Mouse (Mus musculus): ENCODE results near the gene Adipor2.

Adipor2 gene

DNA sequence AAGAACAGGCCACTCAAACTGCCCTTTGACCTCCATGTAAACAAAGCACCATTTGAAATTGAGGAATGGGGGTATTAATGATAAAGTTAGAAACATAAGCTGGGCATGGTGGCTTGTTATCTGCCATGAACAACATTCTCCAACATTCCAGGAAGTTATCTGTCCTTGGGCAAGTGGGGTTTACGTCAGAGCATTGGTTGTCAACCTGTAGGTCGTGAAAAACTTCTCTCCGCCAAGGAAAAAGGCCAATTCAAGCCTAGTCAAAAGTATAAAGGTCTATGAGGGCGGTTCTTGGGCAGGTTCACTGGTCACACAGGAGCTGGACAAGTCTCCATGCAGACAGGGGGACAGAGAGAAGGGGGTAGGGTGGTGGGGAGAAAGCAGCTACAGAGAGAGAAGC is 3.5 kb upstream of the Adipor2 start:
- DNase-seq (ENCODE audit: low read depth in 1 of 2, low spot score in 2 of 2) = no peak

DNA sequence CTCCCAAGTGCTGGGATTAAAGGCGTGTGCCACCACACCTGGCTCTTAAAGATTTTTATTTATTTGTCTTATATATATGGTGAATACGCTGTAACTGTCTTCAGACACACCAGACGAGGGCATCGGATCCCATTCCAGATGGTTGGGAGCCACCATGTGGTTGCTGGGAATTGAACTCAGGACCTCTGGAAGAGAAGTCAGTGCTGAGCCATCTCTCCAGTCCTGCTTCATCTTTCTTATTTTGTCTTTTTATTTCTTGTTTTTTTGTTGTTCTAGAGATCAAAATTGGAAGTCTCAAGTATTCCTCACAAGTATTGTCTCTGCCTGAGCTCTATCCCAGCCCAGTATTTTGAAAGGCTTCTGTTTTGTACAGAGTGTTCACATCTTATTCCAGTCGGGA is 2.9 kb upstream of the Adipor2 start:
- DNase-seq (ENCODE audit: low read depth in 1 of 2, low spot score in 2 of 2) = no peak

DNA sequence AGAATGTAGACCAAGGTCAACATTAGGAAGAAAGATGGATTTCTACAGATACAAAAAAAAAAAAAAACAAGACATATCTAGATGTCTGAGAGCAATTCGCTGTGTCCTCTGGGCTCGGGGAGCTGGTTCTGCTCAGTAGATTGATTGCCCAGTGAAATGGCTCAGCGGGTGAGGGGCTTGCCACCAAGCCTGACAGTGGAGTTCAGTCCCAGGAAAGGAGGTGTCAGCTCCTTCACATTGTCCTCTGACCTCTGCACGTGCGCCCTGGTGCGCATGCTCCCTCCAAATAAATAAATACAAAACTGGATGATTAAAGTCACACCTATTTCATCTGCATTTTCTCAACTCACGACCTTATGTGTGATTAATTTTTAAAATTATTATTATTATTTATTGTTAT is 1.9 kb upstream of the Adipor2 start:
- DNase-seq (ENCODE audit: low read depth in 1 of 2, low spot score in 2 of 2) = no peak

DNA sequence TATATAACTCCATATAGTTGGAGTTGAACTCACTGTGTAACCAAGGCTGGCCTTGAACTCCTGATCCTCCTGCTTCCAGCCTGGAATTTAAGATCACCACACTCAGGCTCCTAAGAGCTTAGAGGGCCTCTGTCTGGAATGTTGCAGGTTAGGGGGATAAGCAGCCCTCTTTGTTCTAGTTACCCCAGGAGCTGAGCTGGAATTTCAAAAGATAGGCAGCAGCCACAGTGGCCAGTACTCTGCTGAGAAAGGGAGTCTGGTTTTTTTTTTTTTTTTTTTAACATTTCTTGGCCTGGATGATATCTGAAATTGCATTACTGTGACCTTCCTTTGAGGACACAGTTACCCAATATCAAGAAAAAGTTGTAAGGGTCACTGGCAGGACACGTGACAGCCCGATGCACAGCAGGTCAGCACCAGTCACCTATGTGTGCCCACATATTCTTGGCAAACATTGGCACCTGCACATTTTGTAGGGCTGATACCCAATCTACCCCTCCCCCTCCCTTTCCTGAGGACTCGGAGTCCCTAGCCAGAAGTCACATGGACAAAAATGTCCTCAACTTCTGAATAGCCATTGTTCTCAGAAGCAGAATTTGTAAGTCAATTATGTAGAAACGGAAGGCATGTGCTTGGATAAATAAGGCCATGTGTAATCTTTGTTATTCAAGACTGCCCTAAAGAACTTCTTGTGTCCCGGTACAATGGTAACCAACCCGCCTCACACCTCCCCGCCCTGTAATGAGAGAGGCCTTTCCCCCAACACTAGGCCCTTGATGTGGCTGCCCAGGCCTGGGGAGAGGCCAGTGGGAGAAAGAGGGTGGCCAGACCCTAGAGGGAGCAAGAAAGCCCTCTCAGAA is 1.1 kb upstream of the Adipor2 start:
- no peak for DNase-seq (ENCODE audit: low read depth in 1 of 2, low spot score in 2 of 2)

DNA sequence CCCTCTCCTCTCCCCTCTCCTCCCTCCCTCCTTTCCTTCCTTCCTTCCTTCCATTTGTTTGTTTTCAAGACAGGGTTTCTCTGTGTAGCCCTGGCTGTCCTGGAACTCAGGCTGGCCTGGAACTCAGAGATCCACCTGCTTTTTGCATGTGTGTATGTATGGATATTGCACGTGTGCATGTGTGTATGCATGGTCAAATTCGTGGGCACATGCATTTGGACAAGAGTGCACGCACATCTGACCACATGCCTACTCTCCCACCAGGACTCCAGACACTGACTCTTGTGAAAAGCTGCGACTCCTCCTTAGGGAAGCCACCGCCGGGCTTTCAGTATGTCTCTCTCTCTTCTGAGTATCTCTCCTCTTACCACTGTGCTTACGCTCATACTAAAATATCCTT is 317 bp upstream of the Adipor2 start:
- DNase-seq (ENCODE audit: low read depth in 1 of 2, low spot score in 2 of 2) = no peak

DNA sequence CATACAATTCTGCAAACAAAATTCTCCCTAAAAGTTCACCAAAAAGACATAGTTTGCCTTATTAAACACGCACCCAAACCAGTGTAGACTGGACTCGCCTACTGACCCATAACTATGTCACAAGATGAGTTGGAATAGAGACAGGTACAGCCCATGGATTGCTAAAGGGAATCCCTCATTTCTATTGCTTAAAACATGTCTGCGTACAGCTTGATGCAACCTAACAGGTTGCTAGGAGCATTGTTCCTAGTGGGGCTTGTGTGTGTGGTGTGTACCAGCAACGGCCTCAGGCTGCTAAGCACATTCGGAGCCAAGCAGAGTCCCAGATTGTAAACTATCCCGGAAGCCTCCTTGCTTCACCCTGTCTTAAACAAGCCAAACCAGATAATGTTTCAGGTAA is 861 bp downstream of the Adipor2 start:
- DNase-seq (ENCODE audit: low read depth in 1 of 2, low spot score in 2 of 2) = no peak

DNA sequence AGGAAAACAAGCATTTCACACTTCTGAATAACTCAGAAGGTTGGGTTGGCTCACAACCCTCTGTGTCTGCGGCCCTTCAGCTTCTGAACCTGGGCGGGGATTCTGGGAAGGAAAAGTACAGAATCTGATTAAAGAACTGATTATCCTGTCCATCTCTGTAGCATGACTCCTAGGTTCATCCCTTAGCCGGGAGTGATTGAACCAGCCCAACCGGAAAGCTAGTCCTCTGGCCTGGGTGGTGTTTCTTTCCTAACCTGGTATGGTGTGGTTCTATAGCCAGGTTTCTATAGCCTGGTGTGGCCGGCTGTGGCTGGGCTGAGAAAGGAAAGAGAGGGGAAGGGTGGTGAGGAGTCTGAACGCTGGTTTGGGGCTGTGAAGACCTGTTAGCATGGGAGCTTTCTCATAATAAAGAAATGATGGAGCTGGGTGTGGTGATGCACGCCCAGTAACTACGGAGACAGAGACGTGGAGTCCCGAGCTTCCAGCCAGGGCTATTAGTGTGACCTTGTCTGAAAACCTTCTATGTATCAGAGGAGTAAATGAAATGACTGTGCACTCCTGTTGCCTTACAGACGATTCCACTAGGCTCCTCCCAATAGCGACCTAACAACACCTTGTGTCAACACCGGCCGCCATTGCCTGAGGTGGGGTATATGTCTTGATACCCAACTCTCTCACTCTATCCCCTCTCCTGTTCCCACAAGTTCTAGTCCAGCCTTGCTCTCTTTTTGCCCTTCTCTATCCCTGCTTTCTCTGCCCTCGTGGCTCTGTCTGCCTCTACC is 3.1 kb downstream of the Adipor2 start:
- no peak for DNase-seq (ENCODE audit: low read depth in 1 of 2, low spot score in 2 of 2)

DNA sequence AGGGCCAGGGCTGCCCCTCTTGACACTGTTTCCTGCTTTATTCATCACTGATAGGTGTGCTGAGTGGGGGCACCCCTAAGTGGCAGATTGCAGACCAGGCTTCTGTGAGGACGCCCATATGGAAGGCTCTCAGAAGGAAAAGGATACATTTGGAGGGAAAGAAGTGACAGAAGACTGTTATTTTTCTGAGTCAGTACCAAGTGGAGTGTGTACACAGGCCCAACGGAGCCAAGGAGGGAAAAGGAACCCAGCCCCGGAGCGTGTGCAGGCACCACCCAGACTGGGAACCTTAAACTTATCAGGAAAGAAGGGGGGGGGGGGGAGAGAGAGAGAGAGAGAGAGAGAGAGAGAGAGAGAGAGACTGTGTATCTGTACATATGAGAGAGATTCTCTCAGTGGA is 4.9 kb downstream of the Adipor2 start:
- no peak for DNase-seq (ENCODE audit: low read depth in 1 of 2, low spot score in 2 of 2)

DNA sequence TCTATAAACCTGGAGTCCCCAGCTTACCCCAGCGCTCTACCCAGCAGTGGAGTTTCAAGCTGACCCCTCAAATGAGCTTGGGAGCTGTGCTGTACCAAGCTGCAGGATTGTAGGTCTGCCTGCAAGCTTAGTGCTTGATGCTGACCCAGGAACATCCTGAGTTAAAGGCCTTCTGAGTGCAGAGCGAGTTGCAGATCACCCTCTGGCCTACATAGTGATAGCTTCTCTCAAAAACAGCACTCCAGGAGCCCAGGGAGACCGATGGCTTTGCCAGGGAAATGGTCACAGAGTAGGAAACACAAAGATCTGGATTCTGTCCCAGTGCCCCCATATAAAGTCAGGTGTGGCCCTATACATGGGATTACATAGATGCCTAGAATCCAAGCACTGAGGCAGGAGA is 6.0 kb downstream of the Adipor2 start:
- no peak for DNase-seq (ENCODE audit: low read depth in 1 of 2, low spot score in 2 of 2)

DNA sequence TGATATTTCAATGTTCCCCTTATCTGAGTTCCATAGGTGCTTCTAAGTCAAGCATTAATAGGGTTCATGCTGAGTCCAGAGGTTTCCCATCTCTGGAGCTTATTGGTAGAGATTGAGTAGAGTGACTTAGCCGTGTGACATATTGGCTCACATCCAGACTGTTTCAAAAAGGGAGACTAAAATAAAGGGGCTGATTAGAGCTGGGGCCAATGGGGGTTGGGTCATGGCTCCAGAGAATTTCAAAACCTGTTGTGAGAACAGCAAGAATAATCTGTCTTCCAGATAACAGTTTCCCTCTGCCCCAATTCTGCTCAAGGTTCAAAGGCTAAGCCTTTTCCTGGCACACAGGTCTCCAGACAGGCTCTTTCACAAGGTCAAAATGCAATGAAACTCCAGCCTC is 7.7 kb downstream of the Adipor2 start:
- no peak for DNase-seq (ENCODE audit: low read depth in 1 of 2, low spot score in 2 of 2)

DNA sequence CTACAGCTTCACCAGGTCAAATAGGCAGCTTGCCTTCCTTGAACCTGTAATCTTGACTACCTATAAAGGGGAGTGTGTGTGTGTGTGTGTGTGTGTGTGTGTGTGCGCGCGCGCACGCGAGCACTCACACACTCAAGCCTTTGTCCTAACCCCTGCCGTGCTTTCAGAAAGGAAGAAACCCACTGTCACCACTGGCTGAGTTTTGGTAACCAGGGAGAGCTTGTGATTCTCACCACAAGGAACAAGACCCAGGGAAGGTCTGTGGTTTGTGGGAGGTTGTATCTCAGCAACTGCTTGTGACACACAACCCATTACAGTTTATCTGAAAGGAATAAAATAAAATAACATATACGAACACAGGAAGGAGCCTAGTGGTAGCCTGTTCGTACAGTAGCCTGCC is 8.9 kb downstream of the Adipor2 start:
- DNase-seq (ENCODE audit: low read depth in 1 of 2, low spot score in 2 of 2) = no peak

DNA sequence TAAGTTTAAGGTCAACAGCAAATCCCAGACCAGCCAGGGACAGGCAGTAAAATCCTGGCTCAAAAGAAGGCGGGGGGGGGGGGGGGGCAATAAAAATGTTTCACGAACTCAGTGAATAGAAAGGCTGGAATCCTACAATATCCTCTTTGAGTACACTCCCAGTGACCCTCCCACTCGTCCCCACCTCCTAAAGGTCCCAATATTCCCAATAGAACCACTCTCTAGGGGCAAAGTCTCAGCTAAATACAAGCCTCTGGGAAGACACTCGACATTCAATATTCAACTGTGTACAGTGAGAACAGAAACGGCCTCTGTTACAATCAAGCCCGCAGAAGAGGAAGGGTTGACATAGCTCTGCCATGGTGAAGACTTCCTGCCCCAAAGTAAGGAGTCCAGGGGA is 9.7 kb downstream of the Adipor2 start:
- no peak for DNase-seq (ENCODE audit: low read depth in 1 of 2, low spot score in 2 of 2)

DNA sequence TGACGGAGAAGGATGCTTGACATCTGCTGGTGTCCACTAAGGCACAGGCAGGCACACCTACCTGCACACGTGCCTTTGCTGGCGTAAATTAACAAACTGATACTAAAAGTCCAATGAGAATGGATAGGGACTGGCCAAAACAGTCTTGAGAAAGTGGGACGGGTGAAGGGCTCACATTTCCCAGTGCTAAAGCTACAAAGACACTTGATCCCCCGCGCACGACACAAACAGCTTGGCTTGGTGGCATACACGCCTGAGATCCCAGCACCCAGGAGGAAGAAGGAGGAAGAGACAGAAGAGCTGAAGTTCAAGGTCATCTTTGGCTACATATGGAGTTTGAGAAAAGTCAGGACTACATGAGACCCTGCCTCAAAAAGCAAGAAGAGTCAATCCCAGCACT is 11.0 kb downstream of the Adipor2 start:
- no peak for DNase-seq (ENCODE audit: low read depth in 1 of 2, low spot score in 2 of 2)

DNA sequence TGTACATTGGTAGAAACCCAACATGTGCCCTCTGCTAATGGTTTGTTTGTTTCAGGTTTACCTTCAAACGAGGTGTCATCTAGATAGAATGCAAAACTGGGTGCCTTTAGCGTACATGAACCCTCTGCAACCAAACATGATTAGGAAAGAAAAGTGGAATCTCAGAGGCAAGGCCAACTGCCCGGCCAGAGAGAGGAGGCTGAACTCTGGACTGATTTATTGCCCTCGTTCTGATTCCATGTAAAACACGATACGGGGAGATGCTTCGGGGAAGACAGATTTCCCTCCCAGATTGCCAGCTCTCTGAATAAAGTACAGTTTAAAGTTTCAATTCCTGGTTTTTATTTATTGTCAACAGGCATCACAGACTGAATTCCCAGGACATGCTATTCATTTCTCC is 12.2 kb downstream of the Adipor2 start:
- no peak for DNase-seq (ENCODE audit: low read depth in 1 of 2, low spot score in 2 of 2)

DNA sequence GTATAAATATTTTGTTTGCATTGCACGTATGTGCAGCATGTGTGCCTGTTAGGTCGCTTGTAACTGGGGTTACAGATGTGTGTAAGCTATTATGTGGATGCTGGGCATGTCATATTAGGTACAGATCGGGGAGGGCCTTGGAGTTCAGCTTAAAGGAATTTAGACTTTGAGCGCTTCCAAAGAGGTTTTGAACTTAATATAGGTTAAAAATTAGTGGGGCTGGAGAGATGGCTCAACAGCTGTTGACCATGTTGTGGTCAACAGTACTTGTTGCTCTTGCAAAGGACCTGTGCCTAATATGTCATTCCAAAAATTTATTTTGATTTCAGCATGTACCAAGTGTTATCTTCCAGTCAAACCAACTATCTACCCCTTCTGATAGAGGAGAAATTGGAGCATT is 12.7 kb downstream of the Adipor2 start:
- DNase-seq (ENCODE audit: low read depth in 1 of 2, low spot score in 2 of 2) = no peak

DNA sequence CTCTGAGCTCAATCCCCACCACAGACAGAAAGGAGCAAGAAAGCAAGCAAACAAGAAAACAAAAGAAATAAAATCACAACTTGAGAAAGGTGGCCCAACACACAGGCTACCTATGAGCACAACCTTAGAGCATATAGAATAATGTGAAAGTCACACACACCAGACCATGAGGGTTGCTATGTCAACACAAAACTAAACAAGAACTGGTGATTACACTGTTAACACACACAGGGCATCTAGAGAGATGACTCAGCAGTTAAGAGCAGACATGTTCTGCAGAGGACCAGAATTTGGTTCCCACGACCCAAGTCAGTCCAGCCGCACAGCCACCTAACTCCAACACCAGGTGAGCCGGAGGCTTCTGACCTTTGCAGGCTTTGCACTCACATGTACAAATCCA is 14.5 kb downstream of the Adipor2 start:
- no peak for DNase-seq (ENCODE audit: low read depth in 1 of 2, low spot score in 2 of 2)

DNA sequence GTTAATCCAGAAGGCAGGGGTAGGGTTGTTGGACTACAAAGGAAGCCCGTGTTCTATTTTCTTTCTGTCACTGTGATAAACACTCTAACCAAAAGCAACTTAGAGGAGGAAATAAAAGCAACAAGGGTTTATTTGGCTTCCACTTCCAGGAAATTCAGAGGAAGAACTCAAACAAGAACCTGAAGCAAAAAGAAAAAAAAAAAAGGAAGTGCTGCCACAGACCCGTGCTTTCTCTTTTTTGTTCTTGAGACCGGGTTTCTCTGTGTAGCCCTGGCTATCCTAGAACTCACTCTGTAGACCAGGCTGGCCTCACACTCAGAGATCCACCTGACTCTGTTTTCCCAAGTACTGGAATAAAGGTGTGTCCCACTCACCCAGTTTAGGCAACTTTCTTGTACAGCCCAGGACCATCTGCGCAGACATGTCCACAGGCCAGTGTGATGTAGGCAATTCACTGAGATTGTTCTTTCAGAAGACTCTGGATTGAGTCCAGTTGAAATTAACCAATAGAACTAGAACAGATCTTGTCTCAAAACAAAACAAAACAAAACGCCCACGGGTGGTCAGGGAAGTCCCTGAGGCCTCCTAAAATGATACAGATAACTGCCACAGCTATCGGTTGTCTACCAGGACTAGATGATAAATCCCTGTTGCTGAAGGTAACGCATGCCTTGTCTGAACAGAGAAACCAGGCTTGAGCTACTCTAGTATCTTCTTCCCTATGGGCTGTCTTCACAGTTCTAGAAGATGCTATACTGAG is 15.8 kb downstream of the Adipor2 start:
- no peak for DNase-seq (ENCODE audit: low read depth in 1 of 2, low spot score in 2 of 2)

DNA sequence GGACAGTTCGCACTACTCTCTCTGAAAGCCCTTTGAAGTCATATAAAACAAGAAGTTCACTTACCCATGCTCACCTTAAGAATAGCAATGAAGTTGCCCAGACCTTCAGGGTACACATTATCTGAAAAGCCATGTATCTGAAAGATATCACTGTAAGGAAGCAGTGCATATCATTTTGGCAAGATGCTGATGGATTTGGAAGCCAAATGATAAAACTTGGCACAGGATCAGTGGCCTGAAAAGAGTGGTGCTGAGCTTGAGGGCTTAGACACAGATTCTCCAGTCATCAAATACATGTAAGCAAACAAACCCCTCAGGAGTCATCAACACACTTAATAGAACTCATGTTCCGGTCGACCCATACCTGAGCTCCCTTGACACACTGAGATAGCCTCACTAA is 16.9 kb downstream of the Adipor2 start:
- no peak for DNase-seq (ENCODE audit: low read depth in 1 of 2, low spot score in 2 of 2)

DNA sequence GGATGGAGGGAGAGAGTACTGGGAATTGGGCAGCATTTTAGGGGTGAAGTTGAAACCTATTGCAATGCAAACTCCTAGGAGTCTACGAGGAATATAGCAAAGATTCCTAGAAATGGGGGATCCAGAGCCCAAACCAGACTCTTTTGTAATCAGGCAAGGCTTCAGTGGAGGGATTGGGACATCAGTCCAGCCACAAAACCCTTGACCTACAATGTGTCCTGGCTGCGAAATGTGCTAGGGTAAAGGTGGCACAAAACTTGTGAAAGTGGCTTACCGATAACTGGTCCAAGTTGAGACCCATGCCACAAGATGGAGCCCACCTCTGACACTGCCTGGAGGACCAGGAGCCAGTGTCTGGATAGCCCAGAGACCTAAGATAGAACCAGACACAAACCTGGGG is 18.1 kb downstream of the Adipor2 start:
- DNase-seq (ENCODE audit: low read depth in 1 of 2, low spot score in 2 of 2) = no peak

DNA sequence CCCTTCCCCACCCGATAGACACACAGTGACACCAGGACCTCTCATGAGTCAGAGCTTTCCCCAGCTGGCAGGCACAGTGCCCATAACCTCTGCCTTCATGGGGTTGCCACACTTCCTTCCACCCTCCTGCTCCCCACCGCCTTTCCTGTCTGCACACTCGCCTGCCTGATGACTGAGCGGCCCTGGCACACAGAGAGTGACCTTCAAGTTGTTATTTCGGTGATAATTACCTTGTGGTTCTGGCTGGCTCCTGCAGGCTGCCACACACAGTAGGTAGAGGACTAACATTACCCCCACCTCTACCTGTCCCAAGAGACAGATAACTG is 21.2 kb downstream of the Adipor2 start:
- DNase-seq (ENCODE audit: low read depth in 1 of 2, low spot score in 2 of 2) = peak; percentile 75 to 87

DNA sequence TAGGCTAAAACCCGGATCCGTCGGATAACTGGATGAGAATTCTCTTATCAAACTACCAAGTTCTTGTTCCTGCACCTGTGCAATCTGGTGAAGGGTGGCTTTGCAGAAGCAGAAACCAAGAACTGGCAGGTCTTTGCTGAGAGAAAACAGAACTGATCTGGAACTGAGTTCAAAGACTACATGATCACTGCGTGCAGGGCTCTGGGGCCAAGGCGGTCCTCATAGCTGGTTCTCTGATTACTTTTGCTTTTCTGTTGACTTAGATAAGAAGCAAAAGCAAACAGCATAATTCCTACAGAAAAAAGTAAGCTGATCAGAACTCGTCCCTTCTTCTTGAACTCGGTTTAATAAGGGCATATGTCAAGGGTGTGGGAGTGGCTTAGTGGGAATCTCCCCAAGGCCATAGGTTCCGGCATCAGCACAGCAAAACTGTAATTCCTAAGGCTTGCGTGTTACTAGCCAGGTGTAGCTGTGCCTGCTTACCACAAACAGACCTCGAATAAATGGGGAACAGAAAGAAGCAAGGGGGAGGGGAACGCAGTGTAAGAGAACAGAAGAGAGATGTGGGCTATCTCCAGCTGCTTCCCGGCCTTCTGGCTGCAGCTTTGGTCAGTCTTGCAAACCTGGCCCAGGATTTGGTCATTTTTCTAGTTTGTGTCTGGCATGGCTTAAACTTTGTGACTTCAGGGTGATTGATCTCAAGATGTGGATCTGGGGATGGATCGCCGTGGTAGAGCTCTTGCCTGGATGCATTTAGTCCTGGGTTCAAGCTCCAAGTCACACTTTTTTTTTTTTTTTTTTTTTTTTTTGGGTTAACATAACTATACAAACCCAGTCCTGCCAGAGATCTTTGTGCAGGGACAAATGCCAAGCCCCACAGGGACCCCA is 21.8 kb downstream of the Adipor2 start:
- DNase-seq (ENCODE audit: low read depth in 1 of 2, low spot score in 2 of 2) = peak in 1 of 2 experiments; percentile 26
